Mouse (Mus musculus) cerebellum, adult 8-10 months (tissue): ENCODE data around the gene Nr2f6.
"Not testable (repeated sequence)": the region's sequence is repeated elsewhere in the genome, so short reads cannot be mapped to it uniquely, and the experiment has no call there.

Experiments
- DNase-seq: peaks from one replicate; pipeline ENCODE4 v3.0.0; 2022

Nr2f6 gene

DNA sequence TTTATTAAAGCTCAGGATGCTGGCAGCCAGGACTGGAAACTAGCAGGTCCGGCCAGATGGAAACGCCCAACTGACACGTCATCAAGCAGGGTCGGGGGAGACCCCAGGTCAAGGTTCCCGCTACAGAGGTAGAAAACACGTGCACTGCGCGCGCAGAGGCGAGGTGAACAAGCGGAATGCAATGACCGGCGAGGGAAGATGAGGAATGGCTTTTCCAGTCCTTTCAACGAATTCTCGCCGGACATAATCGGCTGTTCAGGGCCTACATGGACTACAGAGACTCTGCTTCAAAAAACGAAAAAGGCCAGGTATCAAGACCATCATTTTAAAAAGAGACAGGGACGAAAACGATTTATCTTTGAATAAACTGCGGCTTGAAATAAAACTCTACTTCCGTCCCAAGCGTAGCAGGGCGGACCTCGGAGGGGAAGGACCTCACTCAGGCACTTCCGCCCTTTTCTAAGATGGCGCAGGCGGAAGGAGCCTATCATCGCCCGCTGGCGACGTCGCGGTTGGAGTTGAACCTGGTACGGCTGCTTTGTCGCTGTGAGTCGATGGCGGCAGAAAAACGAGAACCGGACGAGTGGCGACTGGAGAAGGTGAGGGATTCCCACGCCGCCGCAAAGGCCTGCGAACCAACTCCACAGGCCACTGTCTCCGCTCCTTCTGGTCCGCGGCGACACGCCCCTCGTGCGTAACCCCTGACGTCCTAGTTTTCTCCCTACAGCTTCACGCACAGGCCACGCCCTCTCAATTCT is 14.8 kb downstream of the Nr2f6 start, which contains the start of gene Use1:
Gene Use1, plus strand, starts transcription at position 78 of the 758 bp plus-strand sequence.
- peak; percentile 91 for DNase-seq

DNA sequence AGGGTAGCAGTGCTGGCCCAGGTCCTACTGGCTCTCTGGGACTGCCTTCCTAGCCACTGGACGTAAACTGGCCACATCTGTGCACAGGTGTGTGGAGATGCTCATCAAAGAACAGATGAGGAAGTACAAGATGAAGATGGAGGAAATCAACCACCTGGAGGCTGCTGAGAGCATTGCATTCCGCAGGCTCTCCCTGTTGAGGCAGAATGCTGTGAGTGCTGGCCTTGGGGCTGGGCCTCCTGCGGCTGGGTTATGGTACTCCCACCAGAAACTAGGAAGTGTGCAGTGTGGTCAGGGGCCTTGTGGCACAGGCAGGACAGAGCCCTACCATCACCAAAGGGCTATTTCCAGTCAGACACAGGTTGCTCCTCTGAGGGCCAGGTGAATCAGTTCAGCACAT is 23.7 kb downstream of the Nr2f6 start:
- no peak for DNase-seq

DNA sequence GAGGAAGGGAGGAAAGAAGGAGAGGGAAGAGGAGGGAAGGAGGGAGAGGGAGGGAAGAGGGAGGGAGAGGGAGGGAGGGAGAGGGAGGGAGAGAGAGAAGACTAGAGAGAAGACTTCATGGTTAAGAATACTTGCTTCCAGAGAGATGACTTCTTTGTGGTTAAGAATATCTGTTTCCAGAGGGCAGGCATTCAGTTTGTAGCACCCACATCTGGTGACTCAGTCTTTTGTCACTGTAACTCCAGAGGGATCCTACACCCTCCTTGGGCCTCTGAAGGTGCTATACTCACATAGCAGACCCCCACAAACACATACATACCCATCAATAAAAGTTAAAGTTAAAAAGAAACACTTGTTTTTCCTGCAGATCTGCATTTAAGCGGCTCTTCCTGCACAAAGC is 30.2 kb downstream of the Nr2f6 start:
- DNase-seq = no peak

DNA sequence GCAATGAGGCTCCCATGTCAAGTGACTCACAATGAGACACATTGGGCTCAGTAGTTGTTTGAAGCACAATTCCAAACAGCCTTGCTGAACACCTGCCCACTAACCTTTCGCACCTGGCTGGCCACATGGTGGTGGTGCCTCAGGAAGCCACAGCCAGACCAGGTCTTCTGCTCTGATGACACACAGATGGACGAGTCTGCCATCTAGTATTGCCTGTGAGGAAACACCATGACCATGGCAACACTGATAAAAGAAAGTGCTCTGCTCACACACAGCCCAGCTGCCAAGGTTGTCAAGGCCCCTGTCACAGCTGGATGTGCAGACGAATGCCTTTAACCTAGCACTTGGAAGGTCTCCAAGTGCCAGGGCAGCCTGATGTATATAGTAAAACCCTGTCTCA is 30.6 kb downstream of the Nr2f6 start:
- no peak for DNase-seq

DNA sequence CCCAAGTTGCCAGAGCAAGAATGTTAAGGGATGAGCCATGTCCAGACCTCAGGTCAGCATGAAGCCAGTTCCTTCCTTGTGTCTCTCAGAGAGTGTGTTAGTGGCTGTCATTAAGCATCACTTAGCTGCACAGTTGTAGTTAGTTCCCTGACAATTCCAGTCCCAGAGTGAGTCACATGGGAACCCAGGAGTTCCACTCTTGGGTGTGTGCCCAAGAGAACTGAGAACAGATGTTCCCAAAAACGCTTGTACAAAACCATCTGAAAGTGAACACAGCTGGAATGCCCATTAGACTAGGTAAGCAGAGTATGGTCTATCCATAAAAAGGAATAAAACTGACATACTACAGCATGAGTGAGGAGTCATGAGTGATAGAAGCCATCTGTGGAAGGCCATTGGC is 35.2 kb downstream of the Nr2f6 start:
- DNase-seq = no peak

DNA sequence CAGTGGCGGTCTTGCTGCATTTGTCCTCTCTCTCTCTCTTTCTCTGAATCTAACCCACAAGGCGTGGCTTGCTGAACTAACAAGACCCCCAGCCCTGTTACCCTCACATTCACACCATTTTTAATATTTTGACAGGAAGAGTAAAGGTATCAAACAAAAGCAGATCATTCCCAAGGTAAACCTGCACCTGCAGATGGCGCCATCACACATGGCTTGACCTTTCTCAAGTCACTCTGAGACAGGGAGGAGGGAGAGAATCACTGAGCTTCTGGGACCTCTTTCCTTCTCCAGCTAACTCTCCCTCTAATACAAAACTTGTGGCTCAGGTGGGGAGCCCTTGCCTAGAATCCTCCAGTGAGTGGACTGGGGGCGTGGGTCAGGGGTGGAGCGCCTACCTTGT is 41.1 kb downstream of the Nr2f6 start:
- DNase-seq = peak; percentile 20

DNA sequence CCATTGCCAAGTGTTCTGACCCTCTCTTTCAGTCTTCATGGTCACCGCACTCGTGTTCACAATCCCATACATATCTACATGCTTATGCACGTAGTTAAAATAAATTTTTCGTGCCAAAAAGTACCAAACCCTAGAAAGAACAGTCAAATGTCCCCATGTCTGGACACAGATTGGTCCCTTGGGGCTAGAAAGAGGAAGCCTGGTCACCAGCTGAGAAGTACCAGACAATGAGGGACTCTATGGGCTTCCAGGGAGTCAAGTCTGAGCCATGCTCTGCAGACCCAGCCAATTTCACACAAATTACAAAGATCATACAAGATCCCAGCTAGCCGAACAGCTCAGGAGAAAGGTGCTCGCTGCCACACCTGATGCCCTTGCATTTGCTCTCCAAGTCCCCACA is 43.9 kb downstream of the Nr2f6 start:
- not testable (repeated sequence) for DNase-seq

DNA sequence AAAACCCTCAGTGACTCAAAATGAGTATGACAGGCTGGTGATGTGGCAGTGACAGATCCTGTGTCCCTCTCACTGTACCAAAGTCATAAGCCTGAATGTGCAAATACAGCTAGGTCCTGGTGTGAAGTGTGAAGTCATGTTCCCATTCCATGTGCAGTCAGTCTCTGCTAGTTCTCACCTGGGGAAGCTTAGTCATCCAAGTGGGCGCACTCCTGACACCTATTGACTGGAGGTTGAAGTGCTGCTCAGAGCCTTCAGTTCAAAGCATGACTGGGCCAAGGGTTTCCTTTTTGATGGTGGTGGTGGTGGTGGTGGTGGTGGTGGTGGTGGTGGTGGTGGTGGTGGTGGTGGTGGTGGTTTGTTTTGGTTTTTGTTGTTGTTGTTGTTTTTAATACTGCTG is 56.9 kb downstream of the Nr2f6 start:
- DNase-seq = no peak
